ENCODE assay signal across 11 mouse cellular contexts in genomic region chr9:97956407-97957106, GRCm38 (mm10).
DNase-seq lines count a peak whose midpoint lies in the region; ATAC-seq lines count a peak whose summit lies in the region.
"Had no signal": no experiment of that assay in that cellular context is flagged by ENCODE, and none has a peak within 500 bp of the region (broad histone marks: within the 10 kb centered on the region; RNA-seq: fewer than 3 reads in every experiment).

No protein-coding gene starts in this region.

- WGBS in hindbrain, embryonic 13.5 days = 67% methylated on average over 4 of the region's 4 CpGs
- WGBS in hindbrain, embryonic 10.5 days = 90% methylated on average over 4 of the region's 4 CpGs

- H3K27me3 ChIP-seq in hindbrain, embryonic 13.5 days = no peaks in the 10 kb centered on the region
- no peaks in the 10 kb centered on the region for H3K27me3 ChIP-seq in hindbrain, embryonic 10.5 days (ENCODE audit: insufficient read depth, poor library complexity, severe bottlenecking)
- H3K27me3 ChIP-seq: CH12.LX had no signal

- H3K9me3 ChIP-seq in hindbrain, embryonic 13.5 days = no peaks in the 10 kb centered on the region
- H3K9me3 ChIP-seq in hindbrain, embryonic 10.5 days = no peaks in the 10 kb centered on the region

- no peak overlapping the region for H3K4me2 ChIP-seq in hindbrain, embryonic 13.5 days

- peaks cover 13% of the 10 kb centered on the region for H3K4me1 ChIP-seq in hindbrain, embryonic 13.5 days (replicated peaks)
- H3K4me1 ChIP-seq in hindbrain, embryonic 10.5 days (replicated peaks) = no peaks in the 10 kb centered on the region

- 0 out of 2 replicates have a peak, but pooled peaks have one; percentile 24 for ATAC-seq in hindbrain, embryonic 13.5 days (ENCODE audit: low FRiP score)
- ATAC-seq: lung, postnatal 0 days had no signal

- H3K4me3 ChIP-seq in hindbrain, embryonic 13.5 days = no peak overlapping the region
- no peak overlapping the region for H3K4me3 ChIP-seq in hindbrain, embryonic 10.5 days
- H3K4me3 ChIP-seq: erythroblast, embryonic 14.5 days had no signal

- H3K9ac ChIP-seq in hindbrain, embryonic 13.5 days = no peak overlapping the region

- no peak for DNase-seq in hindbrain, embryonic 10.5 days (ENCODE audit: low spot score)
- DNase-seq in right cerebral cortex, postnatal 4 days = peak; percentile 17
- DNase-seq in right cerebral cortex, adult 2 months (ENCODE audit: low spot score in 2 of 2) = no peak
- DNase-seq in cerebellum, postnatal 10 days = peak; percentile 91 to 92
- no peak for DNase-seq in spleen, postnatal 14 days (ENCODE audit: low spot score in 2 of 2)
- no peak for DNase-seq in embryo, embryonic 9.5 days (ENCODE audit: extremely low spot score)
- DNase-seq: kidney, postnatal 14 days had no signal

- H3K36me3 ChIP-seq in hindbrain, embryonic 13.5 days = no peaks in the 10 kb centered on the region
- no peaks in the 10 kb centered on the region for H3K36me3 ChIP-seq in hindbrain, embryonic 10.5 days

- H3K27ac ChIP-seq in hindbrain, embryonic 13.5 days = no peak overlapping the region
- no peak overlapping the region for H3K27ac ChIP-seq in hindbrain, embryonic 10.5 days

Comparison
In these comparisons a context has a peak if more than half of its experiments do, and no peak if none do; other contexts are left out.
1. DNase-seq: peak in right cerebral cortex, postnatal 4 days (single experiment) and cerebellum, postnatal 10 days (2 of 2); none in hindbrain, embryonic 10.5 days (single experiment), right cerebral cortex, adult 2 months (0 of 2), spleen, postnatal 14 days (0 of 2) and embryo, embryonic 9.5 days (single experiment).